Mouse (Mus musculus) megakaryocyte progenitor cell, adult 5-6 weeks (primary cell): Measurements from ENCODE around the gene Pdxp. TPM values are rescaled to one million over a fixed set of nuclear protein-coding genes. Genes with fewer than 3 reads are reported as not detected.

ENCODE experiments used
- ATAC-seq: replicated peaks from 2 replicates; pipeline ENCODE4 v1.8.0; 2016; ENCODE audit warnings: mild to moderate bottlenecking, moderate TSS enrichment, inconsistent platforms; ENCODE audit not compliant: poor library complexity
- total RNA-seq, 2 experiments: library from RNA; stranded (forward) in 1 of 2; stranded (reverse) in 1 of 2; fragments of 157-497, 149-512 nt in 1 of 2; fragments of 200-1000 nt in 1 of 2; gene quantifications; 2 replicates each; pipeline versions ENCODE4 v1.2.3 to v1.2.4; 2015 to 2017

The Pdxp gene
- total RNA-seq, 2 experiments from 2014 or later, result 8.8 to 12.8 TPM

GRCm38 (mm10) chr15:78899409-78899739 is 14.3 kb upstream of the Pdxp start, which contains the start of gene Gm49510:
Gm49510 (plus strand) TSS chr15:78899667.
- ATAC-seq, result no peak

- peak; percentile 35 for ATAC-seq
Observed at GRCm38 (mm10) chr15:78899740-78900584, 13.8 kb upstream of the Pdxp start, which contains the start of gene Sh3bp1. Sh3bp1 (plus strand) TSS chr15:78899768.

- ATAC-seq, result no peak
Observed at GRCm38 (mm10) chr15:78900585-78901421, 12.9 kb upstream of the Pdxp start.

GRCm38 (mm10) chr15:78901422-78901789 is 12.3 kb upstream of the Pdxp start:
- ATAC-seq, result no peak

GRCm38 (mm10) chr15:78903243-78903642 is 10.5 kb upstream of the Pdxp start:
- ATAC-seq, result peak; percentile 63

- ATAC-seq, result no peak
Observed at GRCm38 (mm10) chr15:78908399-78908798, 5.3 kb upstream of the Pdxp start.

- ATAC-seq, result no peak
Observed at GRCm38 (mm10) chr15:78908982-78909381, 4.7 kb upstream of the Pdxp start.

- peak; percentile 22; the same call in 1 of the 2 replicates for ATAC-seq
Observed at GRCm38 (mm10) chr15:78912040-78912439, 1.7 kb upstream of the Pdxp start.

GRCm38 (mm10) chr15:78914091-78914822 is 538 bp downstream of the Pdxp start:
- peak; percentile 4; the same call in 1 of the 2 replicates for ATAC-seq

GRCm38 (mm10) chr15:78914823-78915659 is 1.3 kb downstream of the Pdxp start:
- no peak for ATAC-seq

GRCm38 (mm10) chr15:78915660-78916017 is 1.9 kb downstream of the Pdxp start:
- ATAC-seq, result peak; percentile 61

GRCm38 (mm10) chr15:78916052-78916826 is 2.5 kb downstream of the Pdxp start:
- no peak for ATAC-seq

GRCm38 (mm10) chr15:78918126-78918525 is 4.4 kb downstream of the Pdxp start:
- no peak for ATAC-seq

GRCm38 (mm10) chr15:78919914-78920313 is 6.2 kb downstream of the Pdxp start:
- no peak for ATAC-seq

- peak; percentile 69 for ATAC-seq
Observed at GRCm38 (mm10) chr15:78922700-78923099, 9.0 kb downstream of the Pdxp start.

- peak; percentile 67 for ATAC-seq
Observed at GRCm38 (mm10) chr15:78923585-78923984, 9.9 kb downstream of the Pdxp start.

- ATAC-seq, result no peak
Observed at GRCm38 (mm10) chr15:78925129-78925528, 11.4 kb downstream of the Pdxp start.

- peak; percentile 24 for ATAC-seq
Observed at GRCm38 (mm10) chr15:78926021-78926919, 12.6 kb downstream of the Pdxp start, which contains the start of gene Lgals1. Lgals1 (plus strand) TSS chr15:78926725.
